Mouse (Mus musculus): ENCODE measurements around the gene Phactr4.

DNA sequence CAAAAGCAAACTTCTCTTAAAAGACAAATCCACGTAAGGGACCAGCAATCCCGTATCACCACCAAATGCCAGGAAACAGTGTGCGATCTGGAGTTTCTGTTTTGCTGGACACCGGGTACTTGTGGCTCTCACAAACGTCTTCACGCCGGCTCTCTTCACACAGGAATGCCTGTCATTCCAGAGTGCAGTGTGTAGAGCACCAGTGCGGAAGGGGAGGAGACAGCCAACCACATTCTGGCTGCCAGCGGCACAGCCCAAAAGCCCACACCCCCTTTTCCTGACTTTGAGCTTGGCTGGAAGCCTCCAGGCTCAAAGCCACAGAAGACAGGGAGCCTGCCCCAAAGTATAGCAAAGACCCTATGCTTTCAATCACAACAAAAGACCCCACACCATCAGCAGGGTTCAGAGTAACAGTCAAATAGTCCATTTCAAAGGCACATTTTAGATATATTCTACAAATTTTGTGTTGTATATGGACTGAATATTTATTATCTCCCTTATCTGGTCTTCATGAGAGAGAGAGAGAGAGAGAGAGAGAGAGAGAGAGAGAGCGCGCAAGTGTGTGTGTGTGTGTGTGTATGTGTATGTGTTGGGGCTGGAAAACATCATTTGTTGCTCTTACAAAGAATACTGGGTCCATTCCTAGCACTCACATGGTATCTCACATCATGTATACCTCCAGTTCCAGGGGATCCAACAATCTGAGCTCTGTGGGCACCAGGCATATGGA lies 24.1 kb downstream of the Phactr4 start:
- no peak for TF ChIP-seq BHLHE40 (IDR thresholded peaks at IDR 0.05; ENCODE audit: low read depth, low read length)
- TF ChIP-seq PAX5 (IDR thresholded peaks at IDR 0.05; ENCODE audit: low read length): no peak
- TF ChIP-seq MEF2A (IDR thresholded peaks at IDR 0.05; ENCODE audit: borderline replicate concordance, low read depth, low read length): no peak
